Mouse (Mus musculus): Measurements from ENCODE around the gene Adar.

DNA sequence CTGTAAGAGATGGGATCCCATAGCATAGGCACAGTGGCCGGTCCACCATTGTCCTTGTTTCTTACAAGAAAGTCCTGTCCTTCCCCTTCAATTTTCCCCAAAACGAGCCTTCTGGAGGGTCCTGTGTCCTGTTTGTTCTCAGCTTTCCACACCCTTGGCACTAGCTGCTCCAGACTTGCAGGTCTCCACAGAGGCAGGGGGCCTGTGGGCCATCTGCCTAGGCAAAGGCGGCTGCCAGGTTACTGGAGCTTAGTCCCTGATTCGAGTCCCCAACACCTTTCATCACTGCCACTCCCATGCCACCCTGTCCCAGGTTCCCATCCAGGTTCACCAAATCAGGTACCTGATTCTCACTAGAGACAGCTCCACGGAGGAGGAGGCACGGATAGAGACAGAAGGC is 40.5 kb downstream of the Adar start:
- no peak for TF ChIP-seq CTCF (IDR thresholded peaks at IDR 0.05; ENCODE audit: low read depth, low read length)
- TF ChIP-seq POLR2AphosphoS5 (IDR thresholded peaks at IDR 0.05; ENCODE audit: insufficient replicate concordance, low read depth, low read length) = no peak
- TF ChIP-seq GATA1 (IDR thresholded peaks at IDR 0.05; ENCODE audit: borderline replicate concordance, low read length) = no peak

Data from G1E (cell line).